Mouse (Mus musculus): ENCODE data around the gene Smim26.
"Not testable (repeated sequence)": the region's sequence is repeated elsewhere in the genome, so short reads cannot be mapped to it uniquely, and the experiment has no call there.

DNA sequence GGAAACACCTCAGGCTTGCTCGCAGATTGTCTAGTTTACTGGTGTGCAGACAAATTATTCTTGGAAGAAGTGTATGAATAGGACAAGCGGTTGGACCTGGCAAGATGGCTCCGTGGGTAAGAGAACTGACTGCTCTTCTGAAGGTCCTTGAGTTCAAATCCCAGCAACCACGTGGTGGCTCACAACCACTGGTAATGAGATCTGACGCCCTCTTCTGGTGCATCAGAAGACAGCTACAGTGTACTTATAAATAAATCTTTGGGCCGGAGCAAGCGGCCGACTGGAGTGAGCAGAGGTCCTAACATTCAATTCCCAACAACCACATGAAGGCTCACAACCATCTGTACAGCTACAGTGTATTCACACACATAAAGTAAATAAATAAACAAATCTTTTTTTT lies 818 bp upstream of the Smim26 start:
- TF ChIP-seq CTCF (IDR thresholded peaks at IDR 0.05; ENCODE audit: insufficient read depth, low read length); POLR2A (IDR thresholded peaks at IDR 0.05; ENCODE audit: borderline replicate concordance, extremely low read depth, low read depth, low read length): not testable (repeated sequence)

Data from lung, adult 2 months (tissue).